Mouse (Mus musculus) B cell, adult 2 months (primary cell): ENCODE measurements around the gene Zc3h18.

ENCODE experiments used
- DNase-seq, 2 experiments: peaks; one replicate each; pipeline ENCODE4 v3.0.0; 2022

Zc3h18 gene

GRCm38 (mm10) chr8:122441326-122441725 lies 64.9 kb downstream of the Zc3h18 start:
- no peak for DNase-seq

GRCm38 (mm10) chr8:122442356-122442755 lies 65.9 kb downstream of the Zc3h18 start:
- DNase-seq = no peak

- DNase-seq = no peak
Measured at GRCm38 (mm10) chr8:122442781-122443180, 66.4 kb downstream of the Zc3h18 start.

- DNase-seq = peak; percentile 96 to 98
Measured at GRCm38 (mm10) chr8:122443262-122444006, 67.0 kb downstream of the Zc3h18 start, which contains the start of gene Mvd. Gene Mvd, minus strand, starts transcription at chr8:122443422.

- peak; percentile 52 to 53 for DNase-seq
Measured at GRCm38 (mm10) chr8:122444058-122444748, 67.8 kb downstream of the Zc3h18 start.

- no peak for DNase-seq
Measured at GRCm38 (mm10) chr8:122445203-122445602, 68.8 kb downstream of the Zc3h18 start.

GRCm38 (mm10) chr8:122451161-122451703 lies 74.8 kb downstream of the Zc3h18 start:
- no peak for DNase-seq

GRCm38 (mm10) chr8:122452154-122452553 lies 75.7 kb downstream of the Zc3h18 start:
- no peak for DNase-seq

GRCm38 (mm10) chr8:122454409-122454808 lies 78.0 kb downstream of the Zc3h18 start:
- no peak for DNase-seq

GRCm38 (mm10) chr8:122457171-122457570 lies 80.8 kb downstream of the Zc3h18 start:
- DNase-seq = no peak

- peak; percentile 80 to 81 for DNase-seq
Measured at GRCm38 (mm10) chr8:122459218-122459900, 83.0 kb downstream of the Zc3h18 start.

- DNase-seq = peak in 1 of 2 experiments; percentile 46
Measured at GRCm38 (mm10) chr8:122459990-122460389, 83.6 kb downstream of the Zc3h18 start.

- peak; percentile 88 to 90 for DNase-seq
Measured at GRCm38 (mm10) chr8:122460524-122461472, 84.4 kb downstream of the Zc3h18 start, which contains the start of gene Snai3. Gene Snai3, minus strand, starts transcription at chr8:122460733.

- DNase-seq = no peak
Measured at GRCm38 (mm10) chr8:122461473-122462148, 85.2 kb downstream of the Zc3h18 start.

- no peak for DNase-seq
Measured at GRCm38 (mm10) chr8:122462510-122462909, 86.1 kb downstream of the Zc3h18 start.

GRCm38 (mm10) chr8:122463651-122464640 lies 87.5 kb downstream of the Zc3h18 start:
- DNase-seq = no peak

- no peak for DNase-seq
Measured at GRCm38 (mm10) chr8:122464985-122465384, 88.6 kb downstream of the Zc3h18 start.
